Mouse (Mus musculus) liver, embryonic 11.5 days (tissue): Measurements from ENCODE around the gene Ethe1. TPM values are rescaled to one million over a fixed set of nuclear protein-coding genes. Genes with fewer than 3 reads are reported as not detected.

Experiments
- ATAC-seq: fragments of 200-750 bp; cut with Nextera tagmentation; replicated peaks from 2 replicates; pipeline ENCODE4 v1.8.0; 2017; ENCODE audit warnings: moderate number of reproducible peaks, mild to moderate bottlenecking, moderate TSS enrichment, moderate library complexity; ENCODE audit not compliant: low FRiP score
- DNase-seq: peaks from one replicate; pipeline ENCODE4 v3.0.0-alpha.2; 2017; ENCODE audit warnings: low spot score
- H3K27ac ChIP-seq: fragments of 300-500 bp; sonication (generic); 2 replicates; pipeline ENCODE4 v1.5.1; 2014; ENCODE audit warnings: mild to moderate bottlenecking, low read depth, low read length, control low read depth
- H3K27me3 ChIP-seq: fragments of 300-500 bp; sonication (generic); replicated peaks from 2 replicates; pipeline ENCODE4 v1.6.1; 2014; ENCODE audit warnings: low read length, mixed read lengths; ENCODE audit not compliant: control insufficient read depth, insufficient read depth
- H3K36me3 ChIP-seq: fragments of 300-500 bp; sonication (generic); 2 replicates; pipeline ENCODE4 v1.6.1; 2014; ENCODE audit warnings: mild to moderate bottlenecking, low read length, moderate library complexity, mixed read lengths; ENCODE audit not compliant: control insufficient read depth, insufficient read depth
- H3K4me1 ChIP-seq: fragments of 300-500 bp; sonication (generic); replicated peaks from 2 replicates; pipeline ENCODE4 v1.6.1; 2014; ENCODE audit warnings: low read length, mixed read lengths; ENCODE audit not compliant: control insufficient read depth, insufficient read depth
- H3K4me2 ChIP-seq: fragments of 300-500 bp; sonication (generic); 2 replicates; pipeline ENCODE4 v1.6.1; 2014; ENCODE audit warnings: mild to moderate bottlenecking, control low read depth, moderate library complexity
- H3K4me3 ChIP-seq: fragments of 300-500 bp; sonication (generic); 2 replicates; pipeline ENCODE4 v1.5.1; 2014; ENCODE audit warnings: low read depth, low read length, control low read depth
- H3K9ac ChIP-seq: fragments of 300-500 bp; sonication (generic); 2 replicates; pipeline ENCODE4 v1.6.1; 2014; ENCODE audit warnings: low read depth, low read length, control low read depth
- H3K9me3 ChIP-seq: fragments of 300-500 bp; sonication (generic); 2 replicates; pipeline ENCODE4 v1.6.1; 2016; ENCODE audit warnings: low read length, inconsistent platforms, mixed read lengths; ENCODE audit not compliant: control insufficient read depth
- WGBS: fragments of 180-500 bp; shearing (Covaris S2); extraction: QIAGEN DNeasy Blood & Tissue Kit; methylation state at CpG from one replicate; pipeline ENCODE4 v1.1.7; 2014; 5-methylcytosine and 5-hydroxymethylcytosine counted together
- polyA plus RNA-seq: library from polyadenylated mRNA; unstranded; fragments of >200 nt; fragmentation: Nextera tagmentation; extraction: Ambion mirVana; gene quantifications from 2 replicates; pipeline ENCODE4 v1.2.1, GENCODE M21; 2014

Ethe1 gene
- polyA plus RNA-seq, 1 experiment from 2014 or later, result 21.9 TPM

DNA sequence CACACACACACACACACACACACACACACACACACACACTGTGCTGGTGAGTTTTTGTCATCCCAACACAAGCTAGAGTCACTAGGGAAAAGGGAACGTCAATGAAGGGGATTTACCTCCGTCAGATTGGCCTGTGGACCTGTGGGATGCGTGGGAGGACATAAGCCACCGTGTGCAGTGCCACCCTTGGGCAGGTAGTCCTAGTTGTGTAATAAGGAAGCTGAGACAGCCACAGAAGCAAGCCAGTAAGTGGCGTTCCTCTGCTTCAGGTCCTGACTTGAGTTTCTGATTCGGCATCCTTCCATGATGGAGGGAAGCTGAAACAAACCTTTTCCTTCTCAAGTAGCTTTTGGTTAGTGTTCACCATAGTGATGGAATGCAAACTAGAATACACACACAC, 57.1 kb downstream of the Ethe1 start:
- H3K27me3 ChIP-seq, result peaks cover 16% of the 10 kb centered on the region
- no peak overlapping the region for H3K27ac ChIP-seq
- WGBS, result 76% methylated on average over 6 of the region's 6 CpGs

DNA sequence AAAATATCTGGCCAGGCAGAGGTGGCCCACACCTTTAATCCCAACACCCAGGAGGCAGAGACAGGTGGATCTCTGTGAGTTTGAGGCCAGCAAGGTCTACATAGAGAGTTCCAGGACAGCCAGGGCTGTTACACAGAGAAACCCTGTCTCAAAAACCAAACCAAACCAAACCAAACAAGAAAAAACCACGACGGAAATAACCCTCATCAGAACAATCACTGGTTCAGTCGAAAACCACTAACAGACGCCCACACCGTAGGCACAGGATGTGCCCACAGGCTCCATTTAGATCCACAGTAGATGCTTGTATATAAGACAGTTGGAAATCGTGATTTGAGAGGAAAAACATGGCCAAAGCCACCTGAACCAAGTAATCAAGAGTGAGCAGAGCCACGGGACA, 57.7 kb downstream of the Ethe1 start:
- no peak overlapping the region for H3K4me3 ChIP-seq
- WGBS, result 43% methylated on average over 7 of the region's 7 CpGs
- no peak for ATAC-seq
- H3K27ac ChIP-seq, result no peak overlapping the region
- no peaks in the 10 kb centered on the region for H3K36me3 ChIP-seq
- H3K9ac ChIP-seq, result no peak overlapping the region
- H3K9me3 ChIP-seq, result no peaks in the 10 kb centered on the region
- DNase-seq, result no peak
- H3K4me2 ChIP-seq, result no peak overlapping the region
- H3K27me3 ChIP-seq, result peaks cover 11% of the 10 kb centered on the region
- H3K4me1 ChIP-seq, result no peaks in the 10 kb centered on the region

More for the DNA sequence above, 57.1 kb downstream of the Ethe1 start:
- Histone ChIP-seq H3K9ac (no peak overlapping the region), H3K4me3 (no peak overlapping the region), H3K9me3 (no peaks in the 10 kb centered on the region), H3K36me3 (no peaks in the 10 kb centered on the region), H3K4me1 (no peaks in the 10 kb centered on the region), H3K4me2 (no peak overlapping the region)
- DNase-seq, result no peak
- ATAC-seq, result no peak

DNA sequence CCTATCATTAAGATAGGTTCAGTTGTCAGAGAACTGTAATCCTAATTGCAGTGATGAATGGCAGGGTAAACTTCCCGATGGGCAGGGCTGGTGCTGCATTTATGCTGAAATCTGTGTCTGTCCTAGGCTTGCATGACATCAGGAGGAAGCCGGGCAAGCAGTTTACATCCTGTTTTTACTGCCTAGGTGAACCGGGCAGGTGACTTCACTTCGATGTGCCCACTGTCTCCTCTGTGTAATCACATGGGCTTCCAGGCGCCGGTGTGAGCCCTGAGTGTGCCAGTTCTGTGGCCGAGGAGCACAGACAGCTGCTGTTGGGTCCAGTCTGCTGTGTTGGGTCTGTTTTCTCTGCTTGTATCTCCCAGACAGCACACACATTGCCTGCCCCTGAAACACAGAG, 59.1 kb downstream of the Ethe1 start:
- H3K4me1 ChIP-seq, result no peaks in the 10 kb centered on the region
- H3K4me3 ChIP-seq, result no peak overlapping the region
- no peak overlapping the region for H3K9ac ChIP-seq
- H3K4me2 ChIP-seq, result no peak overlapping the region
- no peaks in the 10 kb centered on the region for H3K9me3 ChIP-seq
- WGBS, result 63% methylated on average over 7 of the region's 7 CpGs
- no peak for DNase-seq
- ATAC-seq, result no peak
- H3K27ac ChIP-seq, result no peak overlapping the region
- no peaks in the 10 kb centered on the region for H3K36me3 ChIP-seq
- 0 out of 2 replicates have a peak, but pooled peaks cover 2% of the 10 kb centered on the region for H3K27me3 ChIP-seq

DNA sequence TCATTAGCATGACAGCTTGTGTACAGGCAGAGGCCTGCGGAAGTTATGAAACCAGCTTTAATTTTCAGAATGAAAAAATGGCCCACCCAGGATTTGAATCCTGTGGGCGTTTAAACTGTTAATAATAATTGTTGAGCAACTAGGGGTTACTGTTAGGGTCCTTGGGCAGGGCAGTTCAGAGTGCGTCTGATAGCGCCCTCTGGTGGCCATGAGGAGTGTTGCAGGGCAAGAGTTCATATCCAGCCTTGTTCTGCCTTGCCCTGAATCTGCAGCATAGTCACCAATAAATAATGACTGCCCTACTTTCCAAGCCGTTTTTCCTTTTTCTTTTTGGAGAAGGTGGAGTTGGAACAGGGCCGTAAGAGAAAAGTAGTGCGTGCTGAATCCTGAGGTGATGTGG, 66.3 kb downstream of the Ethe1 start:
- DNase-seq, result peak; percentile 60
- 21% methylated on average over 7 of the region's 7 CpGs for WGBS
- H3K4me2 ChIP-seq, result no peak overlapping the region
- no peak overlapping the region for H3K9ac ChIP-seq
- ATAC-seq, result no peak
- H3K9me3 ChIP-seq, result no peaks in the 10 kb centered on the region
- H3K36me3 ChIP-seq, result no peaks in the 10 kb centered on the region
- no peaks in the 10 kb centered on the region for H3K4me1 ChIP-seq
- H3K27ac ChIP-seq, result no peak overlapping the region
- H3K4me3 ChIP-seq, result no peak overlapping the region
- H3K27me3 ChIP-seq, result no peaks in the 10 kb centered on the region

Other genes starting within 250 kb of the Ethe1 start
- not detected in 2 replicates for gene Lypd5, start 238.3 kb upstream of the Ethe1 start, polyA plus RNA-seq
- gene Kcnn4, start 217.3 kb upstream of the Ethe1 start, polyA plus RNA-seq, result 119 and 123 TPM in 2 replicates
- 30.2 and 34.8 TPM in 2 replicates for gene Smg9, start 187.9 kb upstream of the Ethe1 start, polyA plus RNA-seq
- not detected in 2 replicates for gene Irgc1, start 135.2 kb upstream of the Ethe1 start, polyA plus RNA-seq
- gene Plaur, start 125.1 kb upstream of the Ethe1 start, polyA plus RNA-seq, result 5.6 and 5.7 TPM in 2 replicates
- gene Cadm4, start 105.5 kb upstream of the Ethe1 start, polyA plus RNA-seq, result 0.25 and 0.27 TPM in 2 replicates
- gene Zfp428, start 80.5 kb upstream of the Ethe1 start, polyA plus RNA-seq, result 20.3 and 23.0 TPM in 2 replicates
- 0.34 TPM in 1 of 2 replicates, not detected in the other for gene AC161166.1, start 75.1 kb upstream of the Ethe1 start, polyA plus RNA-seq
- gene Irgq, start 56.9 kb upstream of the Ethe1 start, polyA plus RNA-seq, result 3.5 and 4.1 TPM in 2 replicates
- not detected in 2 replicates for gene Pinlyp, start 41.4 kb upstream of the Ethe1 start, polyA plus RNA-seq
- gene Xrcc1, start 41.3 kb upstream of the Ethe1 start, polyA plus RNA-seq, result 91.0 and 102 TPM in 2 replicates
- 0.65 and 0.82 TPM in 2 replicates for gene Zfp575, start 98 bp downstream of the Ethe1 start, polyA plus RNA-seq
- 0.13 and 0.14 TPM in 2 replicates for gene Phldb3, start 23.2 kb downstream of the Ethe1 start, polyA plus RNA-seq
- 0.10 TPM in 1 of 2 replicates, not detected in the other for gene Lypd3, start 49.0 kb downstream of the Ethe1 start, polyA plus RNA-seq
- gene Tex101, start 89.1 kb downstream of the Ethe1 start, polyA plus RNA-seq, result not detected in 2 replicates
- not detected in 2 replicates for gene BC049730, start 121.7 kb downstream of the Ethe1 start, polyA plus RNA-seq
- gene Gm4763, start 139.4 kb downstream of the Ethe1 start, polyA plus RNA-seq, result not detected in 2 replicates
- gene Cd177, start 172.8 kb downstream of the Ethe1 start, polyA plus RNA-seq, result 0.31 and 0.33 TPM in 2 replicates
- gene Ceacam10, start 189.7 kb downstream of the Ethe1 start, polyA plus RNA-seq, result not detected in 2 replicates